In the genomic region with DNA sequence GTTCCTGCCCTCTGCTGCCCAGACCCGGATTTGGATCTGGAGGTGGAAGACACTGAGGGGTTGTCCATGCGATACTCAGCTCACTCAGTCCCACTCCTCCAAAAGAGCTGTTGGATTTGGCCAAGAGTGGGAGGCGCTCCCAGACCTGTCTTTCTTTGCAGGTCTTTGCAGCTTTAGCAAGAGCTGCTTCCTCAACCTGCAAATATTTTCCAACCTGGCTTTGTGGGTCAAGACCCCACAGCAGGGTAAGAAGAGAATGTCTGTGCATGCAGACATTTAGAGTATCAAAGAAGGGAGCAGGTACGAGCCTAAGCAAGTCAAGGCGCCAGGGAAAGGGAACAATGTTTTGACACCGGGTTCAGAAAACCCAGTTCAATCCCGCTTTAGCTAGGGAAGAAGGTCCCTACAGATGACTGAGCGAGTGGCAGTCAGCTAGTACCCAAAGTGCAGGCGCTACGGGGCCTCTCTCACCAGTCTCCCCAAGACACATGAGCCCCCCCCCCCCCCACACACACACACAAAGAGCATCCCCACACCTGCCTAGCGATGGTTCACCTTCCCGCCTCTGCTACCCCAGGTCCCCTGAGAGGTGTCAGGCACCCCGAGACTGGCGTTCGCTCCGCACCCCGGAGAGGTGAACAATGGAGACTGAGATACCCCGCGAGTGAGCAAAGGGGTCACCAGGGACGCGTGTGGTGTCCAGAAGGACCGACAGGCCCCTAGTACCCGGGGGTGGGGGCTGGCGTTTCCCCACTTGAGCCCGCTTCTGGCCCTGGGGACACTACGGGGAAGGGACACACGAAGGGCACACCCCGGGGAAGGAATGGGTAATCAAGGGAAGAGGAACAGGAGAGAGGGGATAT, we compare ENCODE assay signal across 8 mouse cellular contexts. TPM values are rescaled to one million over a fixed set of nuclear protein-coding genes. Genes with fewer than 3 reads are reported as not detected.
DNase-seq lines count a peak whose midpoint lies in the region; ATAC-seq and TF ChIP-seq lines count a peak whose summit lies in the region.

No protein-coding gene starts in this region.

- intact Hi-C loops in gastrocnemius, adult 2 months (cut with DNase I), result no loop called here

- peak overlapping the region; percentile 90 for H3K4me2 ChIP-seq in heart, embryonic 15.5 days
- peak overlapping the region; percentile 85 for H3K4me2 ChIP-seq in midbrain, embryonic 12.5 days (replicated peaks)

- peaks cover 19% of the 10 kb centered on the region for H3K4me1 ChIP-seq in embryonic facial prominence, embryonic 10.5 days
- H3K4me1 ChIP-seq in heart, embryonic 15.5 days (replicated peaks), result peaks cover 18% of the 10 kb centered on the region
- peaks cover 11% of the 10 kb centered on the region for H3K4me1 ChIP-seq in midbrain, embryonic 12.5 days

- H3K36me3 ChIP-seq in embryonic facial prominence, embryonic 10.5 days (replicated peaks), result no peaks in the 10 kb centered on the region
- no peaks in the 10 kb centered on the region for H3K36me3 ChIP-seq in heart, embryonic 15.5 days
- H3K36me3 ChIP-seq in midbrain, embryonic 12.5 days, result no peaks in the 10 kb centered on the region

- peak overlapping the region; percentile 62 for H3K27ac ChIP-seq in gastrocnemius, adult 2 months
- peak overlapping the region; percentile 88 for H3K27ac ChIP-seq in embryonic facial prominence, embryonic 10.5 days (replicated peaks)
- no peak overlapping the region for H3K27ac ChIP-seq in heart, embryonic 15.5 days
- H3K27ac ChIP-seq in midbrain, embryonic 12.5 days (replicated peaks), result peak overlapping the region; percentile 70

- no peaks in the 10 kb centered on the region for H3K9me3 ChIP-seq in embryonic facial prominence, embryonic 10.5 days
- no peaks in the 10 kb centered on the region for H3K9me3 ChIP-seq in heart, embryonic 15.5 days (replicated peaks)
- no peaks in the 10 kb centered on the region for H3K9me3 ChIP-seq in midbrain, embryonic 12.5 days

- DNase-seq in gastrocnemius, adult 2 months, result no peak
- no peak for DNase-seq in gastrocnemius, adult 18-20 months (ENCODE audit: low spot score)
- peak; percentile 27 for DNase-seq in Muller cell, postnatal 12 days (ENCODE audit: inconsistent ontology term)
- peak; percentile 32 for DNase-seq in embryonic facial prominence, embryonic 10.5 days (ENCODE audit: low spot score)
- peak; percentile 36 to 50 for DNase-seq in kidney, postnatal 4 days
- DNase-seq in testis, postnatal 10 days (ENCODE audit: low spot score), result peak; percentile 46

- H3K4me3 ChIP-seq in gastrocnemius, adult 2 months, result peak overlapping the region; percentile 88
- H3K4me3 ChIP-seq in embryonic facial prominence, embryonic 10.5 days, result peak overlapping the region; percentile 86
- peak overlapping the region; percentile 90 for H3K4me3 ChIP-seq in heart, embryonic 15.5 days
- H3K4me3 ChIP-seq in midbrain, embryonic 12.5 days, result peak overlapping the region; percentile 68

- peak; percentile 37 for ATAC-seq in heart, embryonic 15.5 days (replicated peaks; ENCODE audit: insufficient number of reproducible peaks, insufficient read depth, low FRiP score, low read depth)
- peak; percentile 74 for ATAC-seq in midbrain, embryonic 12.5 days (ENCODE audit: low FRiP score, low read depth)

- under 1% methylated on average over 28 of the region's 28 CpGs for WGBS in embryonic facial prominence, embryonic 10.5 days
- WGBS in heart, embryonic 15.5 days, result under 1% methylated on average over 28 of the region's 28 CpGs
- under 1% methylated on average over 28 of the region's 28 CpGs for WGBS in midbrain, embryonic 12.5 days

- peaks cover 20% of the 10 kb centered on the region for H3K27me3 ChIP-seq in embryonic facial prominence, embryonic 10.5 days (replicated peaks; ENCODE audit: low read depth, poor library complexity, severe bottlenecking)
- 0 out of 2 replicates have a peak, but pooled peaks cover 10% of the 10 kb centered on the region for H3K27me3 ChIP-seq in heart, embryonic 15.5 days
- H3K27me3 ChIP-seq in midbrain, embryonic 12.5 days, result 0 out of 2 replicates have a peak, but pooled peaks cover 8% of the 10 kb centered on the region

- TF ChIP-seq CTCF in gastrocnemius, adult 2 months (IDR thresholded peaks at IDR 0.05), result no peak

- peak overlapping the region; percentile 77 for H3K9ac ChIP-seq in heart, embryonic 15.5 days
- H3K9ac ChIP-seq in midbrain, embryonic 12.5 days (replicated peaks), result peak overlapping the region; percentile 74

RNA-seq across cellular contexts. Expression of gene Cttnbp2, which starts 0.8 kb away (rescaled TPM):
- total RNA-seq in gastrocnemius, adult 2 months (2021), result under 1 TPM; 0.54 to 0.86 TPM
- total RNA-seq in gastrocnemius, adult 18-20 months (2021), result 1 to 10 TPM; 1.3 to 1.7 TPM
- 10.9 and 14.9 TPM in 2 replicates for polyA plus RNA-seq in embryonic facial prominence, embryonic 10.5 days (2016; fragmentation: Nextera tagmentation; extraction: Ambion mirVana)
- 6.0 and 7.7 TPM in 2 replicates for polyA plus RNA-seq in heart, embryonic 15.5 days (2015; fragmentation: Nextera tagmentation; extraction: Ambion mirVana)
- 21.9 and 27.8 TPM in 2 replicates for polyA plus RNA-seq in midbrain, embryonic 12.5 days (2016; fragmentation: Nextera tagmentation; extraction: Ambion mirVana)

Comparison
In these comparisons a context has a peak if more than half of its experiments do, and no peak if none do; other contexts are left out.
1. DNase-seq: peak in Muller cell, postnatal 12 days (single experiment), embryonic facial prominence, embryonic 10.5 days (single experiment), kidney, postnatal 4 days (2 of 2) and testis, postnatal 10 days (single experiment); none in gastrocnemius, adult 2 months (single experiment) and gastrocnemius, adult 18-20 months (single experiment).
2. Peak in every context shown above with its lines, with median percentiles within 50 percentile points of each other: H3K4me3 ChIP-seq.